Mouse (Mus musculus): Measurements from ENCODE around the gene Tgfbr2.

Tgfbr2 gene

GRCm38 (mm10) chr9:116174481-116175461 lies at the start of gene Tgfbr2:
Gene Tgfbr2, minus strand, starts transcription at chr9:116175360.
- no peak for DNase-seq

GRCm38 (mm10) chr9:116223368-116223767 lies 48.2 kb upstream of the Tgfbr2 start:
- no peak for DNase-seq

GRCm38 (mm10) chr9:116222643-116223042 lies 47.5 kb upstream of the Tgfbr2 start:
- DNase-seq = no peak

- DNase-seq = no peak
These were observed 46.8 kb upstream of the Tgfbr2 start for GRCm38 (mm10) chr9:116222000-116222399.

GRCm38 (mm10) chr9:116221565-116221964 lies 46.4 kb upstream of the Tgfbr2 start:
- no peak for DNase-seq

- DNase-seq = no peak
These were observed 45.5 kb upstream of the Tgfbr2 start for GRCm38 (mm10) chr9:116220616-116221015.

GRCm38 (mm10) chr9:116220159-116220515 lies 45.0 kb upstream of the Tgfbr2 start:
- no peak for DNase-seq

GRCm38 (mm10) chr9:116219234-116220158 lies 44.3 kb upstream of the Tgfbr2 start:
- no peak for DNase-seq

- no peak for DNase-seq
These were observed 43.6 kb upstream of the Tgfbr2 start for GRCm38 (mm10) chr9:116218780-116219179.

GRCm38 (mm10) chr9:116217099-116217498 lies 41.9 kb upstream of the Tgfbr2 start:
- DNase-seq = no peak

GRCm38 (mm10) chr9:116216677-116217076 lies 41.5 kb upstream of the Tgfbr2 start:
- no peak for DNase-seq

- DNase-seq = no peak
These were observed 39.1 kb upstream of the Tgfbr2 start for GRCm38 (mm10) chr9:116214296-116214695.

GRCm38 (mm10) chr9:116212915-116213619 lies 37.9 kb upstream of the Tgfbr2 start:
- DNase-seq = no peak

GRCm38 (mm10) chr9:116212069-116212468 lies 36.9 kb upstream of the Tgfbr2 start:
- DNase-seq = no peak

- DNase-seq = no peak
These were observed 33.2 kb upstream of the Tgfbr2 start for GRCm38 (mm10) chr9:116208169-116208904.

- DNase-seq = no peak
These were observed 31.7 kb upstream of the Tgfbr2 start for GRCm38 (mm10) chr9:116206901-116207300.

- no peak for DNase-seq
These were observed 28.5 kb upstream of the Tgfbr2 start for GRCm38 (mm10) chr9:116203675-116204074.

- DNase-seq = no peak
These were observed 24.0 kb upstream of the Tgfbr2 start for GRCm38 (mm10) chr9:116199127-116199526.

- no peak for DNase-seq
These were observed 23.3 kb upstream of the Tgfbr2 start for GRCm38 (mm10) chr9:116198488-116198887.

- DNase-seq = no peak
These were observed 22.5 kb upstream of the Tgfbr2 start for GRCm38 (mm10) chr9:116197491-116198170.

GRCm38 (mm10) chr9:116193889-116194450 lies 18.8 kb upstream of the Tgfbr2 start:
- no peak for DNase-seq
